Mouse (Mus musculus): Measurements from ENCODE around the gene Trim10. TPM values are rescaled to one million over a fixed set of nuclear protein-coding genes. Genes with fewer than 3 reads are reported as not detected.

Trim10 gene
- polyA plus RNA-seq, 1 experiment: 108 TPM

DNA sequence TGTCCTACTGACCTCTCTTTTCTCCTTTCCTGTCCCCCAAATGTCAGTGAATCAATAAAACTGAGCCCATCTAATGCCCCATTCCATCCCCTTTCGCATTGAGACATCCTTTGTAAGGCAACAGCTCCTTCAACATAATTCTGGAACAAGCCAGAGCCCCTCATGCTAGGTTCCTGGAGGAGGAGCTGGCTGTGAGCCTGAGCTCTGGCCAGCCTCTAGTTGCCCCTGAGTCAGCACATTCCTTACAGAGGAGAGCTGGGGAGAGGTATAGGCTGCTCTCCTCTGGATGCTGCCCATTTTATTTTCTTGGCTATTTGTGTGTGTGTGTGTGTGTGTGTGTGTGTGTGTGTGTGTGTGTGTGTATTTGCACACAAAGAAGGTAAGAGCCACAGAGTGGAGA lies 38.9 kb downstream of the Trim10 start:
- Histone ChIP-seq H3K4me3 (replicated peaks; ENCODE audit: control insufficient read depth, low read depth, low read length) (no peak overlapping the region), H3K4me1 (ENCODE audit: control insufficient read depth, insufficient read depth, low read length) (no peaks in the 10 kb centered on the region), H3K27ac (ENCODE audit: control insufficient read depth, insufficient read depth, low read depth, low read length, poor library complexity) (no peak overlapping the region; the same call in 1 of the 2 replicates)
- WGBS: 48% methylated on average over 1 of the region's 1 CpGs
- no peak for TF ChIP-seq POLR2A (IDR thresholded peaks at IDR 0.05; ENCODE audit: borderline replicate concordance, control insufficient read depth, low read depth, low read length)
- TF ChIP-seq CTCF (IDR thresholded peaks at IDR 0.05; ENCODE audit: control insufficient read depth, insufficient read depth, low read length): no peak

DNA sequence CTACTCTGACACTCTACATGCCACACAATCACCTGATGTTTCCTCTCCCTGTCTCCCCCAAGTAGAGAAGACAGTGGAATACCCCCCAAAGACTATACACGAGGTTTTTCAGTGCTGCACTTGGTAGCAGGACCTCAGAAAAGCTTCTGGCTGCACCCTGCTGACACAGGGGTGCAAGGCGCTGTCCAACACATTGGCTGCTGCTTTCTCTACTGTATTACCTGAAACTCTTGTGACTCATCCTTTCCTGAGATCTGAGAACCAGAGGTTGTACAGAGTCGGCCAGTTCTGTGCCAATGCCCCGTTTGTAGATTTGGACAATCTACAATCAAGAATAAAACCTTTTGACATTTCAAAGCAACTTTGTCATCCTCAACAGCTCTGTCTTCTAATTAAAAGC lies 40.4 kb downstream of the Trim10 start:
- TF ChIP-seq POLR2A (IDR thresholded peaks at IDR 0.05; ENCODE audit: borderline replicate concordance, control insufficient read depth, low read depth, low read length) (no peak), CTCF (IDR thresholded peaks at IDR 0.05; ENCODE audit: control insufficient read depth, insufficient read depth, low read length) (no peak)
- Histone ChIP-seq H3K4me1 (ENCODE audit: control insufficient read depth, insufficient read depth, low read length) (no peaks in the 10 kb centered on the region), H3K27ac (ENCODE audit: control insufficient read depth, insufficient read depth, low read depth, low read length, poor library complexity) (no peak overlapping the region), H3K4me3 (replicated peaks; ENCODE audit: control insufficient read depth, low read depth, low read length) (no peak overlapping the region)
- 42% methylated on average over 4 of the region's 4 CpGs for WGBS

DNA sequence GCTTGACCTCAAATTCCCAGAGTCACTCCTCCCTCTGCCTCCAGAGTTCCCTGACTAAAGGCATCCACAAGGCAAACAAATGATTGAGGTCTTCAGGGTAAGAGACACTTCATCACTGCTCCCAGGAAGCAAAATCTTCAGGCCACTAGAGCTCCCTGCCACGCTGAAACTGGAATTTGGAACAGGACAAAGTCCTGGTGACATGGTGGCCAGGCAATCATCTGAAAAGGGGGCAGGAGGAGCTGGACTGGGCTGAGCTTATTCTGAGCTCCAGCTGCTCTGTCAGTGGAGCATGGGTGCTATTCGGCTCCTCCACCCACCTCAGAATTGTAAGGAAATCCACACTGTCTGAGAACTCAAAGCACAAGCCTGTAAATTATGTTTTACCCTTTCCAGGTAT lies 42.7 kb downstream of the Trim10 start:
- 54% methylated on average over 2 of the region's 2 CpGs for WGBS
- Histone ChIP-seq H3K27ac (ENCODE audit: control insufficient read depth, insufficient read depth, low read depth, low read length, poor library complexity) (no peak overlapping the region), H3K4me3 (replicated peaks; ENCODE audit: control insufficient read depth, low read depth, low read length) (no peak overlapping the region), H3K4me1 (ENCODE audit: control insufficient read depth, insufficient read depth, low read length) (no peaks in the 10 kb centered on the region)
- no peak for TF ChIP-seq POLR2A (IDR thresholded peaks at IDR 0.05; ENCODE audit: borderline replicate concordance, control insufficient read depth, low read depth, low read length)
- TF ChIP-seq CTCF (IDR thresholded peaks at IDR 0.05; ENCODE audit: control insufficient read depth, insufficient read depth, low read length): no peak

DNA sequence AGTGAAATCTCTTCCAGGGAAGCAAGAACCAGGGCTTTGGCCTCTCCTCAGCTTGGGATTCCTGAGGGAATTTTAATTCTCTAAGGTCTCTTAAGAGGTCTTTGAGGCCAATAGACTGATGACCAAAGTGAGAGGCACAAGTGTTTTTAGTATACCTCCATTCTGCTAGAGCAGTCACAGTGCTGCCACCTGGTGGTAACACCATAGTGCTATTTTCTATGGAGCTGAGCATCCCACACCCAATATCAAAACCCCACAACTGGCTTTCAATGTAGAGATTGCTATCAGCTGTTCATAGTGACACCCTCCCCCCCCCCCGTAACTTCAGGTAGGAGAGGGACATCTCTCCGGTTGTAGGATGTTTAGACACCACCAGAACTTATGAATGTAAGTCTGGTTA lies 44.7 kb downstream of the Trim10 start:
- Histone ChIP-seq H3K4me1 (ENCODE audit: control insufficient read depth, insufficient read depth, low read length) (no peaks in the 10 kb centered on the region), H3K27ac (ENCODE audit: control insufficient read depth, insufficient read depth, low read depth, low read length, poor library complexity) (no peak overlapping the region), H3K4me3 (replicated peaks; ENCODE audit: control insufficient read depth, low read depth, low read length) (no peak overlapping the region)
- 12% methylated on average over 2 of the region's 2 CpGs for WGBS
- TF ChIP-seq POLR2A (IDR thresholded peaks at IDR 0.05; ENCODE audit: borderline replicate concordance, control insufficient read depth, low read depth, low read length): no peak
- TF ChIP-seq CTCF (IDR thresholded peaks at IDR 0.05; ENCODE audit: control insufficient read depth, insufficient read depth, low read length): peak; percentile 48

DNA sequence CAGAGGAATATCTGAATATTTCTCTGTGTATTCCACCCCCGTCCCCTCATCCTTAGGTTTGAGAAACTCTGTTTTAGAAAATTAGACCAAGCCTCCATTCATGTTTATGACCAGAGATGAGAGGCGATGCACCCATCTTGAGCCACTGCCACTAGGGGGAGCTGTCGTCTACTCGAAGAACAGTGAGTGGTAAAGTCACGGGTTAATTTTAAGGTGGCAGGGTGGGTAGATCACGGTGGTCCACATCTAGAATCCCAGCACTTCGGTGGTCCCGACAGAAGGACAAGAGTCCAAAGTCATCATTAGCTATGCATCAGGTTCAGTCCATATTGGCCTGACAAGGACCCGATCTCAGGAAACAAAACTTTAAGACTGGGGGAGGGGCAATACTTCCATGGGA lies 45.7 kb downstream of the Trim10 start:
- TF ChIP-seq CTCF (IDR thresholded peaks at IDR 0.05; ENCODE audit: control insufficient read depth, insufficient read depth, low read length) (peak; percentile 83), POLR2A (IDR thresholded peaks at IDR 0.05; ENCODE audit: borderline replicate concordance, control insufficient read depth, low read depth, low read length) (no peak)
- H3K27ac ChIP-seq (ENCODE audit: control insufficient read depth, insufficient read depth, low read depth, low read length, poor library complexity): no peak overlapping the region
- H3K4me3 ChIP-seq (replicated peaks; ENCODE audit: control insufficient read depth, low read depth, low read length): no peak overlapping the region
- 10% methylated on average over 9 of the region's 9 CpGs for WGBS
- H3K4me1 ChIP-seq (ENCODE audit: control insufficient read depth, insufficient read depth, low read length): no peaks in the 10 kb centered on the region

DNA sequence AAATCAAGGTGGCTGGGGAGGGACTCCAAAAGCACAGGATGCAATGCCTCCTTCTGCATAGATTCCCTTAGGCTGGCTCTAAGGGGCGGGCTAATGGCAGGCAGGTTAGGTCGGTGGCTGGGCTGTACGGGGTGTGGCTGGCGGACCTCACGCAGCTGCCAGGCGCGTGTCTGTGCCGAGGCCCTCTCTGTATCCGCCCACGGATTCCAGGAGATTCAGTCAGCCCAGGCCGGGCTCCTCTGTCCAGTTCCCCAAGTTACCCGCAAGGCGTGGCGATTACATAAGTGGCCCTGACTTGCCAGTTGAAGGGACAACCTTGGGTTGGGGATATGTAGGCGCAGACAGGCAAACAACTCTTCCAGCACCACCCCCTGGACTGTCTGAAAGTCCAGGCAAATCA lies 50.9 kb downstream of the Trim10 start:
- H3K27ac ChIP-seq (ENCODE audit: control insufficient read depth, insufficient read depth, low read depth, low read length, poor library complexity): no peak overlapping the region
- TF ChIP-seq POLR2A (IDR thresholded peaks at IDR 0.05; ENCODE audit: borderline replicate concordance, control insufficient read depth, low read depth, low read length): no peak
- no peak for TF ChIP-seq CTCF (IDR thresholded peaks at IDR 0.05; ENCODE audit: control insufficient read depth, insufficient read depth, low read length)
- WGBS: 76% methylated on average over 15 of the region's 15 CpGs
- H3K4me1 ChIP-seq (ENCODE audit: control insufficient read depth, insufficient read depth, low read length): no peaks in the 10 kb centered on the region
- no peak overlapping the region for H3K4me3 ChIP-seq (replicated peaks; ENCODE audit: control insufficient read depth, low read depth, low read length)

DNA sequence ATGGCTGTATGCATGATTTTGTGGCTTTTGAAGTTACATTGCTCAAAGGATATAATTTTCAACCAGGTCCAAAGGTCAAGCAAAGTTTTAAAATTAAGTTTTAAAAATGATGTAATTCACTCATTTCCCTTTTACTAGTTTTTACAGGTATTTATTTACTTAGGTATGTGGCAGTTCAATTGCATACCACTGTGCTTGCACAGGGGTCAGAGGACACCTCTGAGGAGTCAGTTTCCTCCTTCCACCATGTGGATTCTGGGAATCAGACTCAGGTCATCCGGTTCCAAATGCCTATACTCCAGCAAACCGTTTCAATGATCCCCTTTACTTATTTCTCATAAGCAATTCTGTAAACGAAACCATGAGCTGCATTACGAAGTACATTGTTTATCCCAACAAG lies 53.3 kb downstream of the Trim10 start:
- TF ChIP-seq POLR2A (IDR thresholded peaks at IDR 0.05; ENCODE audit: borderline replicate concordance, control insufficient read depth, low read depth, low read length) (no peak), CTCF (IDR thresholded peaks at IDR 0.05; ENCODE audit: control insufficient read depth, insufficient read depth, low read length) (no peak)
- H3K4me3 ChIP-seq (replicated peaks; ENCODE audit: control insufficient read depth, low read depth, low read length): no peak overlapping the region
- no peak overlapping the region for H3K27ac ChIP-seq (ENCODE audit: control insufficient read depth, insufficient read depth, low read depth, low read length, poor library complexity)
- no peaks in the 10 kb centered on the region for H3K4me1 ChIP-seq (ENCODE audit: control insufficient read depth, insufficient read depth, low read length)
- WGBS: 78% methylated on average over 4 of the region's 4 CpGs

DNA sequence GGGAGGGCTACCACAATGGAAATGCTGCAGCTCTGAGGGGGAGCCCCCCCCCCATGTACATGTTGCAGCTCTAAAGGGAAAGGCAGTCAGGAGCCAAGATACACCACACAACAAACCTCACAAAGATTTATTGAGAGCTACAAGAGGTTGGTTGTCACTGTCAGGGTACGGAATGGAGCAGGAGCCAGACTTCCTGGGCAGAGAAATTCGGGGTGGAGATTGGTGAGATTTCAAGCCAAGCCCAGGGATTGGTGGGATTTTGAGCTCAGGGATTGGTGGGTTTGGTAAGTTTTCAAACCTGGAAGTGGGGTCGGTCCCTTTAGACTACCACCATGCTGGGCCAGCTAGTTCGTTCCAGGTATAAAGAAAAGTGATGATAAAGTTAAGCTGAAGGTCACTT lies 54.1 kb downstream of the Trim10 start:
- Histone ChIP-seq H3K4me3 (replicated peaks; ENCODE audit: control insufficient read depth, low read depth, low read length) (no peak overlapping the region), H3K27ac (ENCODE audit: control insufficient read depth, insufficient read depth, low read depth, low read length, poor library complexity) (no peak overlapping the region), H3K4me1 (ENCODE audit: control insufficient read depth, insufficient read depth, low read length) (no peaks in the 10 kb centered on the region)
- TF ChIP-seq CTCF (IDR thresholded peaks at IDR 0.05; ENCODE audit: control insufficient read depth, insufficient read depth, low read length): no peak
- TF ChIP-seq POLR2A (IDR thresholded peaks at IDR 0.05; ENCODE audit: borderline replicate concordance, control insufficient read depth, low read depth, low read length): no peak
- 65% methylated on average over 4 of the region's 4 CpGs for WGBS

Other genes with a start within 250 kb of the Trim10 start
- not detected in 2 replicates for gene H2-M9, start 226.9 kb upstream of the Trim10 start, polyA plus RNA-seq (2011; ENCODE audit: insufficient read depth, insufficient read length, low replicate concordance, missing spikeins)
- gene H2-M1, start 197.4 kb upstream of the Trim10 start, polyA plus RNA-seq (2011; ENCODE audit: insufficient read depth, insufficient read length, low replicate concordance, missing spikeins): not detected in 2 replicates
- not detected in 2 replicates for gene H2-M10.5, start 96.7 kb upstream of the Trim10 start, polyA plus RNA-seq (2011; ENCODE audit: insufficient read depth, insufficient read length, low replicate concordance, missing spikeins)
- not detected in 2 replicates for gene H2-M10.6, start 57.4 kb upstream of the Trim10 start, polyA plus RNA-seq (2011; ENCODE audit: insufficient read depth, insufficient read length, low replicate concordance, missing spikeins)
- gene Trim26, start 32.4 kb upstream of the Trim10 start, polyA plus RNA-seq (2011; ENCODE audit: insufficient read depth, insufficient read length, low replicate concordance, missing spikeins): 20.9 and 39.6 TPM in 2 replicates
- 1.6 TPM in 1 of 2 replicates, not detected in the other for gene Trim15, start 2.4 kb upstream of the Trim10 start, polyA plus RNA-seq (2011; ENCODE audit: insufficient read depth, insufficient read length, low replicate concordance, missing spikeins)
- not detected in 2 replicates for gene Trim40, start 20.5 kb downstream of the Trim10 start, polyA plus RNA-seq (2011; ENCODE audit: insufficient read depth, insufficient read length, low replicate concordance, missing spikeins)
- not detected in 2 replicates for gene Trim31, start 28.5 kb downstream of the Trim10 start, polyA plus RNA-seq (2011; ENCODE audit: insufficient read depth, insufficient read length, low replicate concordance, missing spikeins)
- not detected in 2 replicates for gene Rnf39, start 73.3 kb downstream of the Trim10 start, polyA plus RNA-seq (2011; ENCODE audit: insufficient read depth, insufficient read length, low replicate concordance, missing spikeins)
- 21.2 and 37.5 TPM in 2 replicates for gene Ppp1r11, start 82.2 kb downstream of the Trim10 start, polyA plus RNA-seq (2011; ENCODE audit: insufficient read depth, insufficient read length, low replicate concordance, missing spikeins)
- gene Znrd1, start 89.0 kb downstream of the Trim10 start, polyA plus RNA-seq (2011; ENCODE audit: insufficient read depth, insufficient read length, low replicate concordance, missing spikeins): 53.8 and 62.7 TPM in 2 replicates
- gene Znrd1as, start 89.0 kb downstream of the Trim10 start, polyA plus RNA-seq (2011; ENCODE audit: insufficient read depth, insufficient read length, low replicate concordance, missing spikeins): 4.0 and 7.8 TPM in 2 replicates
- 1.8 TPM in 1 of 2 replicates, not detected in the other for gene 2410137M14Rik, start 111.7 kb downstream of the Trim10 start, polyA plus RNA-seq (2011; ENCODE audit: insufficient read depth, insufficient read length, low replicate concordance, missing spikeins)
- 5.6 and 15.2 TPM in 2 replicates for gene H2-M5, start 120.0 kb downstream of the Trim10 start, polyA plus RNA-seq (2011; ENCODE audit: insufficient read depth, insufficient read length, low replicate concordance, missing spikeins)
- 1.3 and 19.0 TPM in 2 replicates for gene Zfp57, start 131.6 kb downstream of the Trim10 start, polyA plus RNA-seq (2011; ENCODE audit: insufficient read depth, insufficient read length, low replicate concordance, missing spikeins)
- gene Mog, start 153.8 kb downstream of the Trim10 start, polyA plus RNA-seq (2011; ENCODE audit: insufficient read depth, insufficient read length, low replicate concordance, missing spikeins): not detected in 2 replicates
- gene Gabbr1, start 176.4 kb downstream of the Trim10 start, polyA plus RNA-seq (2011; ENCODE audit: insufficient read depth, insufficient read length, low replicate concordance, missing spikeins): 19.5 and 47.1 TPM in 2 replicates
- not detected in 2 replicates for gene Olfr90, start 218.9 kb downstream of the Trim10 start, polyA plus RNA-seq (2011; ENCODE audit: insufficient read depth, insufficient read length, low replicate concordance, missing spikeins)
- not detected in 2 replicates for gene Olfr91, start 228.7 kb downstream of the Trim10 start, polyA plus RNA-seq (2011; ENCODE audit: insufficient read depth, insufficient read length, low replicate concordance, missing spikeins)

All from bone marrow, adult 2 months (tissue).